Mouse (Mus musculus) adrenal gland, postnatal 10 days (tissue): ENCODE measurements around the gene Ppp1cc. TPM values are rescaled to one million over a fixed set of nuclear protein-coding genes. Genes with fewer than 3 reads are reported as not detected.
A peak's percentile ranks its signal among the peaks of the same experiment; 100 is the strongest.

Source experiments
- DNase-seq: peaks from one replicate; pipeline ENCODE4 v3.0.0; 2021; ENCODE audit warnings: mixed read lengths
- long read RNA-seq, 2 experiments: library from polyadenylated mRNA; stranded (forward); transcript quantifications; one replicate each; pipeline ENCODE4 v2.0.0; 2021
- total RNA-seq, 2 experiments: library from RNA; stranded (reverse); gene quantifications; 2 replicates each; pipeline ENCODE4 v1.2.3; 2021

Gene Ppp1cc
- 100 to 1,000 TPM; 149 to 173 TPM for total RNA-seq
- long read RNA-seq, experiment 1, transcript Ppp1cc-202 (7 exons, 2,384 nt): major isoform, 124 of 184 reads
- long read RNA-seq, experiment 1, transcript Ppp1cc-201 (8 exons, 1,442 nt): minor isoform, 40 of 184 reads
- long read RNA-seq, experiment 1, partial matches to known transcripts: 9 of 184 reads
- long read RNA-seq, experiment 1, other reads (novel, unspliced or antisense): 7 of 184 reads
- long read RNA-seq, experiment 2, transcript Ppp1cc-201 (8 exons, 1,442 nt): minor isoform, 10 of 103 reads
- long read RNA-seq, experiment 2, transcript Ppp1cc-203 (6 exons, 2,492 nt): minor isoform, 7 of 103 reads
- long read RNA-seq, experiment 2, transcript Ppp1cc-202 (7 exons, 2,384 nt): major isoform, 73 of 103 reads
- long read RNA-seq, experiment 2, partial matches to known transcripts: 4 of 103 reads
- long read RNA-seq, experiment 2, other reads (novel, unspliced or antisense): 6 of 103 reads

DNA sequence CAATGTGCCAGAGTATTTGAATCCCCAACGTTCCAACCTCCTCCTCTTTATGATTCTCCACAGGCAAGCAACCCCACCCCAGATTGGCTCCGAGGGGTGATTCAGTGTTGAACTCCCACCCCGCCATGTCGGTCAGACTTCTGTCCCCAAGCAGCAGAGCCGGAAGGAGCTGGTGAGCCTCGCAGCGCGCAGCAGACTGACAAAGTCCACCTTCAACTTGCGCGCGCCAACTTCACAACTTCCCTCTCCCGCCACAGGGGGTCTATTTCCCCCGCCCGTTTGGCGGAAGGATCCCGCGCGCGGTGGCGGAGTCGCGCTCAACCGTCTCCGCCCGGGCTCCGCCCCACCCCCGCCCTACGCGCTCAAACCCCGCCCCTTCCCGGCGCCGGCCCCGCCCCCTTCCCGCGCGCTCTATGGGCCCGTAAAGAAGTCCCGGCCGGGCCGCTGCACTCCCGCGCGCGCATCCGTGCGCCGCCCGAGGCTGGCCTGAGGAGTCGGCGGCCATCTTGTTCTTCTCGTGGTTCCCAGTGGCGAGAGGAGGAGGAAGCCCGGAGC is at the start of gene Ppp1cc:
TSS of gene Ppp1cc (plus strand) at position 452 of the 555 bp plus-strand sequence.
- peak; percentile 97 for DNase-seq

DNA sequence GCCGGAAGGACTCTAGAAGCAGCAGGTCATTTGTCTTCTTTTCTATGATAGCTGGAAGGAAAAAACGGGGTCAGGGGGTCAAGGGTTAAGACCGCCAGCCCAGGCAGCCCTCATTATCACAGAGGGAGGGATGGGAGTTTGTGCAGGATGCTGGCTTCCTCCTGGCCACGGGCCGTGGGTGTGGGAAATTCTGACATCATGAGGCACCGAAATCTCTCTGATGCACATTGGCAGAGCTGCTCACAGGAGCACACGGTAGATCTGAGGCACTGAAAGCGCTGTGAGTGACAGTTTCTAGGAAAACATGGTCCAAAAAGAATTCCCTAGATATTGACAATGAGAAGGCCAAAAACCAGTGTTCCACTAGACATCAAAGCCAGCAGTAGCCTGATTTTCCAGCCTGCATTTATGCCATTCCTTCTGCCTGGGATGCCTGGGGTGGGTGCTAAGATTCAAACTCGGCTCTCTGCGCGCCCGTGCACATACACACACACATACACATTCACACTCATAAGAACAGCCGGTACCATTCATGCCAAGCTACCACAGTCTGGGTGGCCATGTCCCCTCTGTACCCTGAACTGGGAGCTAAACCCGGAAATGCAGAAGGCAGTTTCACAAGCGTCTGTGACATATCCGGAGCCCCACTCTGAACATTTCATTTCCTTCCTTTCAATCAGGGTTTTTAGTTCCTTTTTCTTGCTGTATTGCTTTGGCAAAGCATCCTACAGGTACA is 48.6 kb upstream of the Ppp1cc start:
- DNase-seq: no peak

DNA sequence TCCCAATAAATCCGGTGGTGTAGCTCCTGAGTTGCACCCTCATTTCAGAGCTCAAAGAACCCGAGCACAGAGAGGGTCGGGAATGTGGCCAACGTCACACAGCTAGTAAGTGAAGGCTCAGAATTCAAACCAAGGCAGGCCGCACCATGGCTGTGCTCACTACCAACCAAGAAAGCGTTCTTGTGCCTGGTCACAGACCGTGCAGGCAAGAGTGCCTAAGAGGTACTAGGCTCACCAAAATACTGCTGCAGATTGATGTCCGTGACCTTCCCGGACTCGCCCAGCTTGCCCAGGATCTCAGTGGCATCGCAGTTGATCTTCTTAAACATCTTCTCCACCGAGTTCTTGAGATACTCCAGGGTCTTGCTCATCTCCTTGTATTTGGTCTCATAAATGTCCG is 47.5 kb upstream of the Ppp1cc start:
- no peak for DNase-seq

DNA sequence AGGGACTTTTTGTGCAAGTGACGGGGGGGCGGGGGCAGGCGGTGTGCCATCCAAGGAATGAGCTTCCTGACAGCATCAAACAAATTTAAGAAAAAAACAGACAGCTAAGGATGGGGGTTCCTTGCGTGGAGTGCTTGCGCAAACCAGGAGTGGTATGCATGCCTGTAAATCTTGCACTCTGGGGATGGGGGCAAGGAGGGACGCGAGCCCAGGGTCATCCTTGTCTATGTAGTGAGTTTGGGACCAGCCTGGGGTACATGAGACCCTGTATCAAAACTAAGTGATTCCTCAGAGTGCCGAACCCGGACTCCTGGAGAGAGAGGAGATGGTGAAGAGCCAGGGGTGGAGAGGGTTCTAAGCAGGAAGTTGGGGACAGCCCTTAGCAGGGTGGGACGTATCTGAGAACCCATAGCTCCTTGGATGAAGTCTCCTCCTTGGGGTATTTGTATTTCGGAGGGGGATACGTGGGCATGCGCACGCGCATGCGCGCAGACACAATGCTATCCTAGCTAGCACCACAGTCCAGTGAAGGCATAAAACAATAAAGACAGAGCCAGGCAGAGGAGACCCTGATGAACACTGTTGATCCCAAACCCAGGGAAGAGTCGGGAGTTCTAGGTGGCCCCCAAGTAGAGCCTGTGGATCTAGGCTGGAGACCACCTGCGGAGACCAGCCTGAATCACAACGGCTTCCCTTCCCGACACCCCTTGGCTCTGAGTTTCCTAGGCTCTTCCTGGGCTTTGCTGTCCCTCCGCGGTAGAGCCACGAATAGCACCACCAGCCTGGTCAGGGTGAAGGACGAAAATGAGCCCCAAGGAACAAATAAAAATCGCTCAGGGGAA is 46.8 kb upstream of the Ppp1cc start:
- no peak for DNase-seq

DNA sequence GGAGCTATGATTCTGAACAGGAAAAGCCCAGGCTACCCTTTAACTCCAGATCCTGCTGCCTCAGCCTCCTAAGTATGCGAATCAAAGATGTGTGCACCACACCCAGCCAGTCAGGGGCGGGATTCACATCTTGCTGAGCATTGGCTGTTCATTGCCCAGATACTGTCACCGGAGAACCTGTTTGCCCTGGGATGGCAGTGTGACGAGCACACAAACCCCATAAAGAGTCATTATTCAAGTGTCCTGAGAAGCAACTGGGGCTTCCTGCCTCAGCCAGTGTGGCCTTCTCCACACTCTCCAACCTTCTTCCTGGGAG is 46.2 kb upstream of the Ppp1cc start:
- DNase-seq: no peak

DNA sequence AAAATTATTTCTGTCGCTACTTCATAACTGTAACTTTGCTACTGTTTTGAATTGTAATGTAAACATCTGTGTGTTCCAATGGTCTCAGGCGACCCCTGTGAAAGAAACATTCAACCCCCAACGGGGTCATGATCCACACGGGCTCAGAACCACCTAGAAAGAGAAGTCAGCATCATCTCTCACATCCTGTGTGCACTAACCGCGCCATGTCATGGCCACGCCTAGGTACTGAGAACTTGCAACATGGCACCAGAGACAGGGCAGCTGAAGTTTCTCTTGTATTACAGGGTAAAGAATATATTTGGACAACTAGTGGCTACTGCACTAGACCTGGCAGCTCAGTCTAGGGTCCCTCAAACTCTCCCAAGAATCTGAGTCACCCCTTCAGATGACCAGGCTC is 44.6 kb upstream of the Ppp1cc start:
- DNase-seq: no peak

DNA sequence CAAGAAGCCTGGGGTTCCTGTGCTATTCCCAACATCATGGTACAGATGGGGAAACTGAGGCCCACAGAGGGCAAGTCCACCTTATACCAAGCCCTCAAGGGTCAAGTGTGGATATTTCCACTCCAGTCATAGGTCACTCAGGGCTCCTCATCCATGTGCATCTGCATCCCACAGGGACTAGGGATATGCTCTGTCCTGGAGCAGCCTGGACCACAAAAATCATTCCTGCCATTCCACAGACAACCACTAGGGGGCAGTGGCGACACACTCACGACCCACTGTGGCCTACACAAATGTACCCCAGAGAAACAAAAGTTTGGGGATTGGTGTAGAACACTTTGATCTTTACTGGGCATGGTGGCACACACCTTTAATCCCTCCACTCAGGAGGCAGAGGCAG is 43.9 kb upstream of the Ppp1cc start:
- peak; percentile 69 for DNase-seq

DNA sequence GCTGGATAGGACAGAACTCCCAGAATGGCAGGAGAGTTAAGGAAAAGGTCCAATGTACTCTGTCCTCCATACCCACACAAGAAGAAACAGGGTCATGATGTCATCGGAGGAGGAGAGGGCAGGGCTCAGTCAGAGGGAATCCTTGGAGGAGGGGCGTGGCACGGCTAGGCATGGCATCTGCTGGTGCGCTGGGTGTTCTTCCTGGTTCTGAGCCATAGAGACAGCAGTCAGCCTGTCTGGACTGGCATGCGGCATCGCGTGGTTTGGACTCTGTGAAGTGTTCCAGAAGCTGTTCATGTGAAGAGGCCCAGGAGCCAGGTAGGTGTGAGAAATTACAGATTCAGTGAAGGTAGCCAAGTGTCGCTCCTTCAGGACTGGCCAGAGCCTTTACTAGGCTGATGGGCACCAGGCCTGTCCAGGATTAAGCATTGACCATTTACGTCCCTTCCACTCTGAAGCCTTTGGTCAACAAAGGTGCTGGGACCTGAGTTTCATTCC is 42.8 kb upstream of the Ppp1cc start:
- DNase-seq: no peak

DNA sequence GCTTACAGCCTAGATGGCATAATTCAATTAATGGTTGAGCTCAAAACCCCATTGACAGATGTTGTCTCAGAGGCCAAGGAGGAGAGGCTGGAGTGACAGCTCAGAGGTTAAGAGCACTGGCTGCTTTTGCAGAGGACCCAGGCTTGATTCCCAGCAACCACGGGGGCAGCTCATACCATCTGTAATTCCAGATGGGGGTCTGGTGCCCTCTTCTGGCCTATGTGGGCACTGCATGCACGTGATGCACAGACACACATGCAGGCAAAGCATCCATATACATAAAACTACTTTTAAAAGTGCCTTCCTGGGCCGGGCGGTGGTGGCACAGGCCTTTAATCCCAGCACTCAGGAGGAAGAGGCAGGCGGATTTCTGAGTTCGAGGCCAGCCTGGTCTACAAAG is 41.8 kb upstream of the Ppp1cc start:
- DNase-seq: no peak

DNA sequence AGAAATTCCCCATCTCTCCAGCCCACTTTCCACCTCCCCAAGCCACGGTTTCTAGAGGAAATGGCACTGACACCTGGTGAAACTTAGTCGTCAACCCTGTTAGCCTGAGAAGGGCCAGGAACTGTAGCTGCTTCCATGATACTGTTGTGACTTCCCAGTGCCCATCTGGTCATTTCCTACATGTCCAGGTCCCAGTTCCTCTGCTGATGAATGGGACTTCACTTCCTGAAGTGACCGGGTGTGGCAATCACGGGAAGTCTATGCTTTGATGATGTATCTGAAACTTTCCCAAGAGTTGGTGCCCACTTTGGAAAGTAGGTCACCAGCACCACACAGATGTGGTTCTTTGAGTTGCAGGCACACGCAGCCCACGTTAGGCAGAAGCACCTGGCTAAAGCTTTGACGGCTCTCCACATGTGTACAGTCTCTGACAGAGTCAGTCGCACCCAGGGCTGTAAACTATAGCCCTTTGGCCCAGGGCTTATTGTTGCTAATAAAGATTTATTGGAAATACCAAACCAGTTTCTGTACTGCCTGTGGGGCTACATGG is 32.8 kb upstream of the Ppp1cc start:
- no peak for DNase-seq

DNA sequence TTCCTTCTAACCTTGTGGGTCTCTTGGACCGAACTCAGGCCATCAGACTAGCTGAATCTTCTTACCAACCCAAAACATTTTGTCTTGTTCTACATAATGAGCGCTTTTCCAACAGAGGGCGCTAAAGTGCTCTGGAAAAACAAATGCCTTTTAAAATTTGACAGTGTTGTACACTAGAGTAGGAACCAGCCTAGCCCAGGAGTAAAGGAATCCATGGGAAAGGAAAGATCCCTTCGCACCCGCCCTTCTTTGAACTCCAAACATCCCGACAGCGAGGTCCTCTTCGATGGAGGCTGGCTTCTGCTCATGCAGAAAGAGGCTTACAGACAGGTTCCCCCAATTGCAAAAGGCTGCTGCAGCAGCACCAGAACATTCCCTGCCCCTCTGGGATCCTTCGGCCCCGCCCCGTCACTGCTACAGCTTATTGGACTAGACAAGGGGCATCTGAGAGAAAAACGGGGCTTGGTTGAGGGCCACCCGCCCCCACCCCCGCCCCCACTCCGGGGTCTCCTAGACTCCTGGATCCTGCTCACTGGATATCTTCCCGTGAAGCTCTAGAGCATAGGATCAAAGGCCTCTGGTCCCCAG is 28.9 kb upstream of the Ppp1cc start:
- peak; percentile 79 for DNase-seq

DNA sequence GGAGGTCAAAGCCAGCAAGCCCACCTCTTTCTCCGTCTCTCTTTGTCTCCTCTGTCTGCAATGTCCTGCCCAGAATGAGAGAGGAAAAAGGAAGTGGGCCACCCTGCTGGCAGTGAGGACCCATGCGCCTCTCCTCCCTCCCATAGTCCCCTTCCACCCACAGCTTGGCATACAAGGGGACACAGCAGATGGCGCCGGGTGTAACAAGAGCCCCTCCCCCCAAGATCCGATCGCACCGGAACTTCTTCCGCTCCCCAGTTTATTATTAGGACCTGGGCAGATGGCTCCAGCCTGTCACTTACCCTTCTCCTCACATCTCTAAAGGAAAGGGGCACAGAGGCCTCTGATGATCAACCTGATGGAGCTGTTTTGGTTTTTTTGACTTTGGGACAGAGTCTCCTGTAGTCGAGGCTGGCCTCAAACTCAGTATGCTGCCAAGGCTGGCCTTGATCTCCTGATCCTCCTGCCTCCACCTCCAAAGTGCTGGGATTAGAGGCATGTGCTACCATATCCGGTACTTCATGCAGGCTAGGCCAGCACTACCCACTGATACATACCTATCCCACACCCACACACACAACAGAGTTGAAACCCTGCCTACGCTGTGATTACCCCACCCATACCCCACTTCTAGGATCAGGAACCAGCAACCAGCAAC is 27.6 kb upstream of the Ppp1cc start:
- DNase-seq: no peak

DNA sequence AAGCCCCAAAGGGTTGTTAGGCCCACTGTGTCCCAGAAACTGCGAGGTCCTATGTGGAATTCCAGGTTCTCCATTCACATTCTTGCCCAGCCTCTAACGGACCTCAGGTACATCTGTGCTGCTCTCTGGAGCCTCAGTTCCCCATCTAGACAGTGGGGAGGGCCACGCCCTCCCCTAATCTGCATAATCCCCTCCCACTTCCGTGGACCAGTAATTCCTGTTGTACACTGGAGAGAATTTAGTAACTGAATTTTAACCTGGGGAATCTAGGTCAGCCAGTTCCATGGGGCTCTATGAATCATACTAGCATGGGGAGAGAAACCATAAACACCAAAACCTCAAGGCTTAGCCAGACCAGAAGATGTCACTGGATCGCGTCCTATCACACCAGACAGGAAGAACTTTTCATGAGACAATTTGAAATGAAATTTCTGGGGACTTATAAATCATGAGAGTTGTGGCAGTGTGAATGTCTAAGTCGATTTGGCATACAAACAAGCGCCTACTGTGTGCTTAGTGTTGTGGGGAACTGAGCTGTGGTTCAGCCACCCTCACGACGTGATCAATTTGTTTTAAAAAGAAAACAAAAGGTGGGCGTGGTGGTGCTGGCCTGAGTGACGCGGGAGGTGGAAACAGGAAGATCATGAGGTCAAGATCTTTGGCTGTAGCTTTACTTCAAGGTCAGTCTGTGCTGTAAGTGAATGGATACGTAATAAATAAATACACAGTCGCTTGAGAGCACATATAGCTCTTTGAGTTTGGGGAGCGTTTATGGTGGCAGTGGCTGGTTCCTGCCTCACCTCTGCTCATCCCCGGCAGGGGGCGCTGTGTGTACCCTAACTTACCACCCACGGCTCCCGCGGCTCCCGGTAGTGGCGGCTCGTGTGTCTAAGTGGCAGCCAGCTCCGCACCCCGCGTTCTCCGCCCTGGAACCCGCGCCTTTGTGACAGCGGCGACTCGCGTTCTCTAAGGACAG is 26.7 kb upstream of the Ppp1cc start:
- DNase-seq: peak; percentile 93

DNA sequence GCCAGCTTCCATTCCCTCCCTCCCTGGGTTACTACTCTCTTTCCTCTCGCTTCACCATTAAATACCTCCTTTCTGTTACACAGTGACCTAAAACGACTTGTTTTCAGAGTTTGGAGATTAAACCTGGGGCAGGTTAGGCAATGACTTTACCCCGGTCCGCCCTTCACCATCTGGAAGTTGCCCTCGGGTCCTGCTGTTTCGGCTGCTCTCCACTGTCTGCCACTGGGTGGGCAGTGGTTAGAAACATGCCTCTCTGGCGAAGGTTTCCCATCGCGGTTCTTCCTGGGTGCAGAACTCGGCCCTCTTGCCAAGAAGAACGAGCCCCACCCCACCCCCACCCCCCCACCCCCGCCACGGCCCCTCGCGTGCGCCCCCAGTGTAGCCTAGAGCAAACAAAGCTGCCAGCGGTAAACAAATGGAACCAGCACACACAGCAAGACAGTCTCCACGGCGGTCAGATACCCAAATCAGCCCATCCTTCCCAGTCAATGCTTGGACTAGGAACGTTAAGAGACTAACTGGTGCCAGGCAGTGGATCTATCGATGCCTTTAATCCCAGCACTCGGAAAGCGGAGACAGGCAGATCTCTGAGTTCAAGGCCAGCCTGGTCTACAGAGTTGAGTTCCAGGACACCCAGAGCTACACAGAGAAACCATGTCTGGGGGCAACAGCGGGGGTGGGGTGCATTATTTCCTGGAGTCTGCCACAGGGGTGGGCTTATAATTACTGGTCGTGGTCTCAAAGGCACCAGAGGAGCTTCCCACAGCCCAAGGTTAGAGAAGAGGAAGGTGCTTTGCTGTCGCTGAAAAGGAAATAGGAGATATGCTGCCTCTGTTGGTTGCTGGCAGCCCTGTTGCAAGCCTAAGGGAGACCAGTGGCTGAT is 25.7 kb upstream of the Ppp1cc start:
- no peak for DNase-seq

DNA sequence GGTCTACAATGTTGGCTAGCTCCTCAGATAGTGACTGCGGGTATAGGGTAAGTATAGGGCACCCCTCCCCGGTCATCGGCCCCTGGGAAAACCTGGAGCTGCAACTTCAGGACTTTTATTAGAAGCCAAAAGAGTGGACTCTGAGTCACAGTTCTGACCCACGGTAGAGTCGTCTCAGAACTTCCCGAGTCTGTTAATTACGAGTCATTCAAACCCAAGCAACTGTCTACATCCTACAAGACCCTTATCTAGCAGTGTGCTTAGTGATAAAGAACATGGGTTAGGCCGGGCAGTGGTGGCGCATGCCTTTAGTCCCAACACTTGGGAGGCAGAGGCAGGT is 25.1 kb upstream of the Ppp1cc start:
- no peak for DNase-seq

DNA sequence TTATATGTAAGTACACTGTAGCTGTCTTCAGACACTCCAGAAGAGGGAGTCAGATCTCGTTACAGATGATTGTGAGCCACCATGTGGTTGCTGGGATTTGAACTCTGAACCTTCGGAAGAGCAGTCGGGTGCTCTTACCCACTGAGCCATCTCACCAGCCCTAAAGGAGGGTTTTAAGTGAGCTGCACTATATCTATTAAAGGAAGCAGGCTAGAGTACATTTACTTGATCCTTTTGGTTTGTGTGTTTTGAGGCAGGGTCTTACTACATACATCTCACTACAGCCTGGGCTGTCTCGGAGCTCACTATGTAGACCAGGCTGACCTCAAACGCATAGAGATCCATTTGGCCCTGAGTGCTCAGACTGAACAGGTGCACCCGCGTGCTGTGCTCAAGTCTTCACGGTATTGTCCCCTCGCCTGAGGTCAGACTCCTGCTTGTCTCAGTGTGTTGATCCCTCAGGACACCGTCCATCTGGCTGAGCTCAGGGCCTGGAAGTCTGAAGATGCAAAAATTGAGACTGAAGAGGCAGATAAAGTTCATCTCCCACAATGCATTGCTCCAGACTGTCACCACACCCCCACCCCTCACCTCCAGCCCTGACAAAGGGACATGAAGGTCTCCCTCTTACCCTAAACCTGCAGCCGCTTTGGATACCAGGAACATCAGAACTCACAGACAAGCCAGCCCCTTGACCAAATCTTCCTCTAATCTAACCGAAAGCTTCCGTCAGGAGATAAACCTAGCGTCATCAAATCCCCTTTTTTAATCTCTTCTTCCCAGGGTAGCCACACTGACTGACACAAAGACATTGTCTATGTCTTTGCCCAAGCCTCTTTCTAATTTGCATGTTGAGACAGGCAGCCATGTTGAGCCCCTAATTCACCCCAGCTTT is 23.4 kb upstream of the Ppp1cc start:
- no peak for DNase-seq

DNA sequence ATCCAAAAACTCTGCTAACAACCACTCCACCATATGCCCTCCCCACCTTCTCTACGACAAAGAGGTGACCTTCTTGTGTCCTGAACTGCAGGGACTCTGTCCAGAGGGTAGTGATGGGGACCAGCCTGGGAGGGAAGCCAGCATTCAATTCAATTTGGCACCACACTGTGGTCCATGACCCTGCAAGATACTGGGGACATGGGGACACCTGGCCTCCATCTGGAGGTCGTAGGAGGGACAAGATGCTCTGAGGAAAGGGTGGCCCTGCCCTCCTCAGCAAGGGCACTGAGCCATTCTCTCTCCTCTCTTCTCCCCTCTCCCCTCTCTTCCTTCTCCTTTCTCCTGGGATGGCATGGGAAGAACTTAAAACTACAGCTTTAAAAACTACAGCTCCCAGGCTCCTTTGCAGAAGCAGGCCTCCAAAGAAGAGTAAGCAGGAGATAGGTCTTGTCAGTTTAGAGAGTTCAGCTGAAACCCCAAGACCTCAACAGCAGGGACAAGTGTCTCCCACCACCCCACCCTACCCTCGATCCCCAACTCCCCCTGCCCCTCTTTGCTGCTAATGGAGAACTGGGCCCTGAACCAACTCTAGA is 22.7 kb upstream of the Ppp1cc start:
- DNase-seq: no peak
